Mouse (Mus musculus) adrenal gland, adult 8-10 months (tissue): Measurements from ENCODE around the gene Palm2. TPM values are rescaled to one million over a fixed set of nuclear protein-coding genes. Genes with fewer than 3 reads are reported as not detected.

Source experiments
- DNase-seq: peaks from one replicate; pipeline ENCODE4 v3.0.0; 2022
- total RNA-seq, 4 experiments: library from RNA; stranded (reverse); gene quantifications; 2 replicates each; pipeline ENCODE4 v1.2.4; 2022

The Palm2 gene
- total RNA-seq, 4 experiments from 2014 or later, result 9.8 to 42.5 (median 29.2) TPM

GRCm38 (mm10) chr4:57514003-57514937 is 80.2 kb downstream of the Palm2 start:
- DNase-seq, result no peak

- no peak for DNase-seq
Observed at GRCm38 (mm10) chr4:57515356-57515755, 81.3 kb downstream of the Palm2 start.

DNA sequence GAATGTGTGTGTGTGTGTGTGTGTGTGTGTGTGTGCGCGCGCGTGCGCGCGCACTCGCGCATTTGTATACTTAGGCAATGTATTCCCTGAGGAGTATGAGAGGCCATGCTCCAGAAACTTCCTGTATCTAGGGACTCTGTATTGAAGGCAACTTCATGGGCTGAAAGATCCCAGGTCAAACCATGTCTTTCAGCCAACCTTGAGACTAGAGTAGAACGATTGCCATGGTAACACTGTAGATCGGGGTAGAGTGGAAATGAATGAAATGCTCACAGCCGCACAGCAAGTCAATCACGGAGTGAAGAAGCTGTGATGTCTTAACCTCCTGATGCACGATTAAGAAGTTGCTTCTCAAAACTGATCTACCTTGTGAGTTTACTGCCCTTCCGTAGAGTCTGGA is 89.4 kb downstream of the Palm2 start:
- no peak for DNase-seq

DNA sequence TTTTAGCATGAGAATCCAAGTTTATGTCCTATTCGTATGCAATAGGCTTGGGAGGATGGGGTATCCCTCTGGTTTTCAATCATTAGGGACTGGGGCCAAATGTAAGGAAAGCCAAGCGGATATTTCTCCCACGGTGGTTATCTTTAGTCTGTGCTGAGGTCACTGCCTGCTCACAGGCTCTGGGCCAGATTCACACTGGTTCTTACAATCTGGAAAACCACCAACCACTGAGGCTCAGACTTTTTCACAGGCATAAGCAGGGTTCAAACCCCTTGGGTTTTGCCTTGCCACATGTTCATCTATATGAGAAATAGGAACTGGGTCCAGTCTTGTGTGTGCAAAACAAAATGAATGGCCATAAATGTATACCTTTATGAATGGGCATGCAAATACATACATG is 90.4 kb downstream of the Palm2 start:
- no peak for DNase-seq

DNA sequence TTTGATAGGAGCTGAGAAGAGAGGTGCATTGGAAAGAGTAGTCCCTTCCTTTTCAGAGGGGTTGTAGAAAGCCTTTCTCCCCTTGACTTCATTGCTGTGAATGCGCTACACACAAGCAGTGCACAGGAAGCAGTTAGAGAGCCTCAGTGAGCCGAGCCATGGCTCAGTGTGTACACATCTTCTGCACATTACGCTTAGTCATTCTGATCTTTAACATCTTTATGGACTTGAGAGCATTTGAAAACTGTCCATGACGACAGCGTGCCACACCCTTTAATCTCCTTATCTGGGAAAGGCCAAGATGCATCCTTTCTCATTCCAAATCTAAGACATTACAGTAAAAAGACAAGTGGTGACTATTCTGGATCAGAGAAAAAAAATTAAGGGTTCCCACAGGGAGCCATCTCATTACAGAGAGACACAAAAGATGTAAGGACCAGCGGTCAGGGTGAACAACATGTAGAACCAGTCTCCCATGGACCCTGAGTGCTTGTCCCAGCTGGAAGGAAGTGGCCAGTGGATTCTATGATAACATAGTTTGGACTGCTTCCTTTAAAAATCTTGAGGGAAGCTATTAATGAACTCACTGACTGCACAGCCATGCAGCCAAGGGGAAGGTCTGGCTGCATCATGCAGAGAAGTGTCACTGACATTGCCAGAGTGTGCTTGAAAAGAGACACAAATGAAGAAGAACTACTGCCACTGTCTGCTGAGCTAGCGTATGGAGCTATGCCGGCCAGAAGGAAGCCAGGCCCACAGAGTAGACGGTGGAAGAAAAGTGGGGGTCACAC is 91.4 kb downstream of the Palm2 start:
- DNase-seq, result no peak

- DNase-seq, result no peak
Observed at GRCm38 (mm10) chr4:57528296-57528695, 94.2 kb downstream of the Palm2 start.

DNA sequence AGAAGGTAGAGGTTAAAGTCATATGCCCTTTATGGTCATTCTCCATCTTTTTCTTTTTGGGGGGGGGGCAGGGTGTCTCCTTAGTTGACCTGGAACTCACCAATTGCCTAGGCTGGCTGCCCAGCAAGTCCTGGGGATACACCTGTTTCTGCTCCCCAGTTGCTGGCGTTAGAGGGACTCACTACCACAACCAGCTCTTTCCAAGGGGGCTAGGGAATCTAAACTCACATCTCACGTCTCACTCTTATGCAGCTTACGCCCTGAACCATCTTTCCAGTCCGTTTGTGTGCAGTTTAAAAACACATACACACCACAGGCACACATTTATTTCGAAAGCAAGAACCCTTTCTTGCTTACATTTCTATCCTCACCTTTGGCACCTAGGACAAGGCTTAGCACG is 99.6 kb downstream of the Palm2 start:
- no peak for DNase-seq

DNA sequence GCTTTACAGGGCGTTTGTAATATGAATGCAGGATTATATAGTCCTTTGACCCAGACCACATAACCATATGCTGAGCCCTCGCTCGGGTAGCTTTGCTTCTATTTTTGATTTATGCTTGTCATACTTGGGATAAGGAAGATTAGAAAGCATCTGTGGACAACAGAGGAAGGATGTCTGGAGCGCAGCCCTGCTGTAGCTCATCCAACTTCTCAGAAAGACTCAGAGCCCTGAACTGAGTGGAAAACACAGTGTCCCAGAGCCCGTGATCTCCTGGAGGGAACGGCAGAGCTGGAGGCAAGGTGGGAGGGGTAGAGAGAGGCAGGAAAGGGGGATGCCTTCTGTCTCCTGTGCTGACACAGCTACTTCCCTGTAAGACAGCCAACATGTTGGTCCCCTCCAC is 100.2 kb downstream of the Palm2 start:
- DNase-seq, result no peak

DNA sequence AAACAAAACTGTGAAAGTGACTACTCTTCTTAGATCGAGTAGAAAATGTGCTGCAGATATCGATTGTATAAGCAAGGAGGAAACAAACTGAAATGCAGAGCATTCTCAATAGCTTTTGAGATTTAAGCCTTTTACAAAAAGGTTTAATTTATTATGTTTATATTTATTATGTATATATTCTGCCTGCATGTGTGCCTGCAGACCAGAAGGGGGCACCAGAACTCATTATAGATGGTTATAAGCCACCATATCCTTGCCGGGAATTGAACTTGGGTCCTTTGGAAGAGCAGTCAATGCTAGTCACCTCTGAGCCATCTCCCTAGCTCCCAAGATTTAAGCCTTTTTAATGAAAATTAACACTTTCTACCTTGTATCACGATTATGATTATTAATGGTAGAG is 101.0 kb downstream of the Palm2 start:
- DNase-seq, result no peak

- no peak for DNase-seq
Observed at GRCm38 (mm10) chr4:57538029-57538688, 104.1 kb downstream of the Palm2 start.

DNA sequence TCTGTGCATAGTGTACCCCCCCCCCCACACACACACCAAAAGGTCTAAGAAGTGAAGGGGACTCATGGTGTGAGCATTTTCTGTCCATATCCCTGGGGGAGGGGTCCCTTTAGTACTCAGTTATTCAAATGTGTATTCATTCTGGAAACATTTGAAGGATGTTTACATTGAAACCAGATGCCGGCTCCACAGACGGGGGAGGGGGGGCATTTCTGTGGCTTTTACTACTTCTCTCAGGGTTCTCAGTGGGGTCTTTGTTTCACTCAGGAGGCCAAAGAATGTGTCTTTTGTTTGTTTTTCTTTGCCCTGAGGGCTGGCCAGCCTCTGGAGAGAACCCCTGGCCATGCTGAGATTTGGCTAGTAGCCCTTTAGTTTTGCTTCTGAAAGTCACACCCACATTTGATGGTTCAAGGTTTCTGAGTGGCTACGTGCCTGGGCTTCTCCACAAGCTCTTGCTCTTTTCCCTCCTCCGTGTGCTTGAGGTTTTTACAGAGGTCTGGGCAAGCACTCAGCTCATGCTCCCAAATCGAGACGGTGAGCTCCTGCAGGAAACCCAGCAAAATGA is 109.7 kb downstream of the Palm2 start:
- no peak for DNase-seq

DNA sequence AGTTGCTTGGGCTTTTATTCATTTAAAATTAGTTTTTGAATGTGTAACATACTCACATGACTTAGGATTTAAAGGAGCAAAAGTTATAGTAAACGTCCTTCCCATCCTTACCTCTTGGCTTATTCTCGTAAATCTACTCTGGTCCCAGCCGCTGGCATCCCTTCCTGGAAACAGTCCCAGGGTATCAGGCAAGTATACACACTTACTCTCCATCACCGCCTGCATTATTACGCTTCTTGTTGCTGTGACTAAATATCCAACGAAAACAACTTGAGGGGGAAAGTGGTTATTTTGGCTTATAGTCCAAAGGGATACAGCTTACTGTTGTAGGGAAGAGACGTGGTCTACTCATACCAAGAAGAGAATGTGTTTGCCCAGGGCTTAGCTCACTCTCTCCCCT is 113.7 kb downstream of the Palm2 start:
- DNase-seq, result no peak

DNA sequence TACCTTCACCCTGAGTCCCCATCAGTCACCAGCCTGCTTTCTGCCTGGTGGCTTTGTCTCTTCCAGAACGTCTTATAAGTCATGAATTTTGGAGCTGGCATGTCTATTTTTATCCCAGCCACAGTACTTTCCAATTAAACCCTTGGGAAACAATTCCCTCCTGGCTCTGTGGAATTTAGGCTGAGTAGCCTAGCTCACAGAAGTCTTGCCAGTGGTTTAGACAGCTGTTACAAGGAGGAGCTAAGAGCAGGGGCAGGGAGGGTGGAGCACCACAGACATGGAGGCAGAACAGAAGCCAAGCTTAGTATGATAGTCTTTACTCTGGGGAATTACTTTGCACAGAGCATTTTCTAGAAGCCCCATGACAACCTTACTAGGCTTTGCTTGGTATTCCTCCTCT is 116.2 kb downstream of the Palm2 start:
- no peak for DNase-seq

- no peak for DNase-seq
Observed at GRCm38 (mm10) chr4:57557102-57557501, 123.1 kb downstream of the Palm2 start.

DNA sequence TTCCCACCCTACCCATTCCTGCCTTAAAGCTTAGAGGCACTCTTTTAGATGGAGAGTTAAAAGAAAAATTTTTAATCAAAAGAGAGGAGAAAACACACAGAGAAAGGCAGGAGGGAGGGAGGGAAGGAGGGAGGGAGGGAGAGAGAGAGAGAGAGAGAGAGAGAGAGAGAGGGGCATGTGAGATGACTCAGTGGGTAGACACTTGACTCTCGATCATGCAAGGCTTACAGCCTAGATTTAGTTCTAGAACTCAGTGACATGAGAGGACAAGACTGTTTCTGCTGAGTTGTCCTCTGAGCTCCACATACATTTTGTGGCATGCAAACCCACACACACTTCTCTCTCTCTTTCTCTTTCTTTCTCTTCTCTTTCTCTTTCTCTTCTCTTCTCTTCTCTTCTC is 125.4 kb downstream of the Palm2 start:
- DNase-seq, result no peak

- DNase-seq, result no peak
Observed at GRCm38 (mm10) chr4:57560010-57560409, 126.0 kb downstream of the Palm2 start.

GRCm38 (mm10) chr4:57561055-57561454 is 127.0 kb downstream of the Palm2 start:
- no peak for DNase-seq

DNA sequence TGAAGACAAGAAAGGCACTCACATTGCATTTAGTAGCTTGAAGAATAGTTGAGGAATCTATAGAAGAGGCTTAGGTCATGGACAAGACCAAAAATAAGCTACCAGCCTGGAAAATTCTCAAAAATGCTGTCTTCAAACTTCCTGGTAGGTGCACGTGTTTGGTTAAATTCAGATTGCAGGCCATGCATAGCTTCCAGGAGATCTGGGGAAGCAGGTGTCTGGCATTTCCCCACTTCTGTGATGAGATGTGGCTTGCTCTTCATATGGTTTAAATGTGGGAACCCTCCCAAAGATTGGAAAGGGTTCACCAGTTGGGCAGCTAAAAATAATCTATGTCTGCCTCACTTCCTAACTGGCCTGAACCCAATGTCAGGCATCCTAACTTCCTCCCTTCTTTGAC is 131.2 kb downstream of the Palm2 start:
- no peak for DNase-seq

DNA sequence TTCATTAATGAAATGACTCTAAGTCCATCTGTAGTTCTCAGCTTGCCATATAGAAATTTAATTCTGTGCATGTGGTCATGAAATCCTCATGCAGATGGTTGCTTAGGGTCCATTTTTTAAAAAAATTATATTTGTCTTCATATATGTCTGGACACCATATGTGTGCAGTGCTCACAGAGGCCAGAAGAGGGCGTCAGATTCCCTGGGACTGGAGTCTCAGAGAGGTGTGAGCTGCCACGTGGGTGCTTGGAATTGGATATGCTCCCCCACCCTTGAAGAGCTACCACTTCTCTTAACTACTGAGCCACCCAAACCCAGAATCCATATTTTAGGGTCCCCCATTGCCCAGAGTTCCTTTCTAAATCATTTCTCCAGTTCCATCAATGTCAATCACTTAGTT is 131.8 kb downstream of the Palm2 start:
- no peak for DNase-seq

- DNase-seq, result peak; percentile 68
Observed at GRCm38 (mm10) chr4:57567666-57568206, 133.7 kb downstream of the Palm2 start, which contains the start of gene Pakap. Gene Pakap, plus strand, starts transcription at chr4:57568179.

DNA sequence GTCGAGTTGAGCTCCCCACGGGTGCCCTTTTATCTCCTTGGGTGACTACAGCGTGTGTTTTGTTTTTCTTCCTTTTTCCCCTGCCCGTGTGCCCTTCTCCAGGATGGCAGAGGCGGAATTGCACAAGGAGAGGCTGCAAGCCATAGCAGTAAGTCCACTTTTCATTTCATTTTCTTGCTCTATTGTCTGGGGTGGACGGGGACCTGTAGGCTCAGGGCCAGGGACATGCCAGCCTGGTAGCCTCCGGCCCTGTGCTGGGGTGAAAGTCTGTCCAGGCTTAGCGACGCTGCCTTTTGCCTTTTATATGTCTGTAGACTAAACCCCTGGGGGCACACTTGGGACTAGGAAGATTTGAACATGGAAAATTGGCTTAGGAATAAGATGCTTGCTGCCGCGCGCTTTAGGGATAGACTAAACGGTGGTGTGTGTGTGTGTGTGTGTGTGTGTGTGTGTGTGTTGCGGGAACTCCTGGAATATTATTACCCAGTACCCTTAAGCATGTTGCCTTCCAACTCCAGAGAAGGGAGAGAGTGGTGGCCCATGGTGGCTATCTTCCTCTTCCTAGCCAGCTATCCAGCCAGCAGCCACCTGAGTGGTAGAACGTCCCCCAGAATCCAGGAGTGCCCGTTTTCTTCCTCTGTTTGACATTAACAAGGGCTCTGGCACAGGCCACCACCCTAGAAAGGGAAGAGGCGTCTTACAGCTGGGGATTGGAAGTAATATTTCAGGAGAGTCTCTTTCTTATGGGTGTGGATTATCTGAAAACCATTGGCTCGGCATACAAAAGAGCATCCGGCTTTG is 134.4 kb downstream of the Palm2 start:
- no peak for DNase-seq

DNA sequence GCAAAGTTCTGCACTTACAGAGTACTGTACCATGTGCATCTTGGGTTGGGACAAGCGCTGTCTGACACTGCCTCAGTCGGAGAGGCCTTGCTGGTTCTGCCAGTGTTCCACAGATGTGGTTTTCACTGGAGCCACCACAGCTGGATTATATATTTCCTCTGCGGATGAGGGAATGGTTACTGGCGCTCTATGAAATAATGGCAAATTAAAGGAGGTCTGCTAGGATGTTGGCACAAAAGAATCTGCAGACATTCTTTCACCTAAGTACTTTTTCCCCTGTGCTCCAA is 135.0 kb downstream of the Palm2 start:
- DNase-seq, result no peak
